Mouse (Mus musculus): ENCODE measurements at regions not wholly inside any gene's neighbourhood (a gene's known extent, or its start where the extent isn't known, plus 50 kb on each side); places are given as distances from the start of the nearest gene placed in this dataset.

GRCm38 (mm10) chr6:6280812-6281568 lies 64.0 kb upstream of the Slc25a13 start:
- Histone ChIP-seq H3K36me3 (no peaks in the 10 kb centered on the region), H3K4me2 (no peak overlapping the region), H3K9me3 (peaks cover 7% of the 10 kb centered on the region), H3K9ac (no peak overlapping the region), H3K27me3 (replicated peaks) (no peaks in the 10 kb centered on the region), H3K27ac (replicated peaks) (no peak overlapping the region), H3K4me1 (no peaks in the 10 kb centered on the region), H3K4me3 (no peak overlapping the region)
- 79% methylated on average over 17 of the region's 17 CpGs for WGBS
- ATAC-seq (ENCODE audit: extremely low read depth, insufficient number of reproducible peaks, low FRiP score, low TSS enrichment) = no peak

- Histone ChIP-seq H3K9me3 (peaks cover 7% of the 10 kb centered on the region), H3K4me3 (no peak overlapping the region), H3K9ac (no peak overlapping the region), H3K4me1 (no peaks in the 10 kb centered on the region), H3K27ac (replicated peaks) (no peak overlapping the region), H3K36me3 (no peaks in the 10 kb centered on the region), H3K4me2 (no peak overlapping the region), H3K27me3 (replicated peaks) (no peaks in the 10 kb centered on the region)
- no peak for ATAC-seq (ENCODE audit: extremely low read depth, insufficient number of reproducible peaks, low FRiP score, low TSS enrichment)
- WGBS = 80% methylated on average over 6 of the region's 6 CpGs
Measured at GRCm38 (mm10) chr6:6279646-6280045, 62.7 kb upstream of the Slc25a13 start.

- no peaks in the 10 kb centered on the region for H3K36me3 ChIP-seq
- no peak for ATAC-seq (ENCODE audit: extremely low read depth, insufficient number of reproducible peaks, low FRiP score, low TSS enrichment)
- 0 out of 2 replicates have a peak, but pooled peaks cover 6% of the 10 kb centered on the region for H3K9me3 ChIP-seq
- no peaks in the 10 kb centered on the region for H3K4me1 ChIP-seq
- H3K4me2 ChIP-seq = no peak overlapping the region
- H3K27me3 ChIP-seq (replicated peaks) = no peaks in the 10 kb centered on the region
- H3K4me3 ChIP-seq = no peak overlapping the region
- no peak overlapping the region for H3K9ac ChIP-seq
- no peak overlapping the region for H3K27ac ChIP-seq (replicated peaks)
- WGBS = 24% methylated on average over 2 of the region's 2 CpGs
Measured at GRCm38 (mm10) chr6:6270545-6270944, 53.6 kb upstream of the Slc25a13 start.

Measured in heart, embryonic 13.5 days (tissue).